Mouse (Mus musculus) ES-E14 (cell line): ENCODE measurements at regions not wholly inside any gene's neighbourhood (a gene's known extent, or its start where the extent isn't known, plus 50 kb on each side); places are given as distances from the start of the nearest gene placed in this dataset.

ENCODE experiments used
- CHD2 ChIP-seq: IDR thresholded peaks from 2 replicates; pipeline ENCODE4 v1.6.1; 2014; ENCODE audit warnings: mild to moderate bottlenecking, low read depth, low read length, inconsistent platforms
- HCFC1 ChIP-seq: IDR thresholded peaks from 2 replicates; pipeline ENCODE4 v1.6.1; 2012; ENCODE audit warnings: low read length, inconsistent platforms, borderline replicate concordance; ENCODE audit not compliant: insufficient read depth
- MAFK ChIP-seq: IDR thresholded peaks from 2 replicates; pipeline ENCODE4 v1.6.1; 2014; ENCODE audit warnings: mild to moderate bottlenecking, low read depth, low read length, inconsistent platforms; ENCODE audit not compliant: insufficient read depth
- ZC3H11A ChIP-seq: IDR thresholded peaks from 2 replicates; pipeline ENCODE4 v1.6.1; 2012; ENCODE audit warnings: low read depth, mild to moderate bottlenecking, inconsistent platforms, low read length, borderline replicate concordance
- ZNF384 ChIP-seq: IDR thresholded peaks from 2 replicates; pipeline ENCODE4 v1.6.1; 2012; ENCODE audit warnings: low read depth, low read length, inconsistent platforms

- TF ChIP-seq MAFK (no peak), CHD2 (no peak), ZNF384 (no peak), HCFC1 (no peak), ZC3H11A (no peak)
Observed at GRCm38 (mm10) chr7:113154066-113154465, 53.2 kb upstream of the Arntl start.
